19 mouse cellular contexts compared by ENCODE assay signal in the genomic region with DNA sequence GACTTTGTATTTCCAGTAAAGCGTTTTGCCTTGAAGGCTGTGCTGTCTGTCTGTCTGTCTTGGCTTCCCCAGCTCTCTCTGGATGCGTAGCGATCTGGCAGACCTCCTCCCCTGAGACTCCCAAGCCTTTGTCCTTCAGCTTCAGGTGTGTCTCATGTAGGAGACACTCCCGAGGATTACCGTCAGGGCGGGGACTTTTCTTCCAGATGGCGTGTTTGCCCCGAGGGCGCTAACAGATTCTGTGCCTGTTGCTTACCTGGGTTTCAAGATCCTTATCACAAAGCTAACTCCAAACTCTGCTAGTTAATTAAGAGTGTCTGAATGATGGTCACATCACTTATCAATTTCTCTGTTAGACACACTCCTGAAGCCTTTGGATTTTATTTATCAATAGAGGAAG.
"Had no signal": no experiment of that assay in that cellular context is flagged by ENCODE, and none has a peak within 500 bp of the region (broad histone marks: within the 10 kb centered on the region; RNA-seq: fewer than 3 reads in every experiment).

No protein-coding gene starts in this region.

- ATAC-seq: liver, postnatal 0 days; lung, postnatal 0 days; midbrain, embryonic 15.5 days had no signal

- H3K4me3 ChIP-seq: limb, embryonic 12.5 days; limb, embryonic 15.5 days; midbrain, embryonic 12.5 days; midbrain, embryonic 15.5 days; neural tube, embryonic 12.5 days; neural tube, embryonic 15.5 days had no signal

- H3K9ac ChIP-seq: limb, embryonic 12.5 days; limb, embryonic 15.5 days; liver, embryonic 14.5 days; liver, postnatal 0 days; lung, embryonic 14.5 days; midbrain, embryonic 12.5 days; midbrain, embryonic 15.5 days; neural tube, embryonic 12.5 days; neural tube, embryonic 15.5 days had no signal

- DNase-seq: kidney, adult 2 months; kidney, postnatal 25 days; left cerebral cortex, postnatal 4 days; liver, postnatal 0 days; lung, embryonic 14.5 days; right cerebral cortex, postnatal 25 days; thymus, adult 2 months; thymus, postnatal 14 days; thymus, postnatal 4 days had no signal

- H3K9me3 ChIP-seq: limb, embryonic 12.5 days; limb, embryonic 15.5 days; midbrain, embryonic 12.5 days; midbrain, embryonic 15.5 days; neural tube, embryonic 12.5 days; neural tube, embryonic 15.5 days had no signal

- H3K36me3 ChIP-seq: limb, embryonic 12.5 days; limb, embryonic 15.5 days; midbrain, embryonic 12.5 days; midbrain, embryonic 15.5 days; neural tube, embryonic 12.5 days; neural tube, embryonic 15.5 days had no signal

- H3K4me1 ChIP-seq: midbrain, embryonic 12.5 days; midbrain, embryonic 15.5 days; neural tube, embryonic 12.5 days; neural tube, embryonic 15.5 days had no signal

- H3K27ac ChIP-seq: kidney, postnatal 0 days; limb, embryonic 12.5 days; limb, embryonic 15.5 days; liver, embryonic 14.5 days; macrophage; midbrain, embryonic 12.5 days; midbrain, embryonic 15.5 days; neural tube, embryonic 12.5 days; neural tube, embryonic 15.5 days had no signal

- H3K27me3 ChIP-seq: limb, embryonic 12.5 days; limb, embryonic 15.5 days; midbrain, embryonic 15.5 days; neural tube, embryonic 12.5 days; neural tube, embryonic 15.5 days had no signal
